Mouse (Mus musculus) cerebellum, adult 2 months (tissue): ENCODE measurements around the gene Pcgf2. TPM values are rescaled to one million over a fixed set of nuclear protein-coding genes. Genes with fewer than 3 reads are reported as not detected.

Experiments used
- DNase-seq, 2 experiments: peaks; one replicate each; pipeline ENCODE4 v3.0.0; 2021
- H3K27ac ChIP-seq: fragments of 200-500 bp; 2 replicates; pipeline ENCODE4 v1.5.1; 2012; ENCODE audit warnings: low read length, control low read depth, inconsistent platforms; ENCODE audit not compliant: insufficient read depth
- H3K27me3 ChIP-seq: fragments of 200-500 bp; 2 replicates; pipeline ENCODE4 v1.6.1; 2012; ENCODE audit warnings: inconsistent platforms, mild to moderate bottlenecking, low read length, moderate library complexity; ENCODE audit not compliant: control insufficient read depth, insufficient read depth
- H3K4me1 ChIP-seq: fragments of 200-500 bp; 2 replicates; pipeline ENCODE4 v1.6.1; 2011; ENCODE audit warnings: low read length; ENCODE audit not compliant: control insufficient read depth, insufficient read depth
- H3K4me3 ChIP-seq: fragments of 200-500 bp; replicated peaks from 2 replicates; pipeline ENCODE3; 2011; ENCODE audit warnings: mild to moderate bottlenecking, low read depth, low read length, control low read depth; ENCODE audit not compliant: insufficient read depth
- CTCF ChIP-seq: fragments of 200-500 bp; IDR thresholded peaks from 2 replicates; pipeline ENCODE4 v1.5.1; 2011; ENCODE audit warnings: low read depth, mild to moderate bottlenecking, control low read depth, low read length, moderate library complexity, borderline replicate concordance; ENCODE audit not compliant: insufficient read depth
- POLR2A ChIP-seq: fragments of 200-500 bp; IDR thresholded peaks from 2 replicates; pipeline ENCODE4 v1.6.1; 2011; ENCODE audit warnings: low read length, control low read depth, borderline replicate concordance; ENCODE audit not compliant: insufficient read depth
- WGBS: fragments of 180-500 bp; shearing (Covaris S2); methylation state at CpG from one replicate; pipeline ENCODE4 v1.1.7; 2018; 5-methylcytosine and 5-hydroxymethylcytosine counted together
- polyA plus RNA-seq: library from polyadenylated mRNA; depleted of rRNA; stranded (reverse); fragments of >200 nt; gene quantifications from 2 replicates; pipeline ENCODE4 v1.2.3, GENCODE M21; 2012

The Pcgf2 gene
- polyA plus RNA-seq, 1 experiment, result 54.3 TPM

DNA sequence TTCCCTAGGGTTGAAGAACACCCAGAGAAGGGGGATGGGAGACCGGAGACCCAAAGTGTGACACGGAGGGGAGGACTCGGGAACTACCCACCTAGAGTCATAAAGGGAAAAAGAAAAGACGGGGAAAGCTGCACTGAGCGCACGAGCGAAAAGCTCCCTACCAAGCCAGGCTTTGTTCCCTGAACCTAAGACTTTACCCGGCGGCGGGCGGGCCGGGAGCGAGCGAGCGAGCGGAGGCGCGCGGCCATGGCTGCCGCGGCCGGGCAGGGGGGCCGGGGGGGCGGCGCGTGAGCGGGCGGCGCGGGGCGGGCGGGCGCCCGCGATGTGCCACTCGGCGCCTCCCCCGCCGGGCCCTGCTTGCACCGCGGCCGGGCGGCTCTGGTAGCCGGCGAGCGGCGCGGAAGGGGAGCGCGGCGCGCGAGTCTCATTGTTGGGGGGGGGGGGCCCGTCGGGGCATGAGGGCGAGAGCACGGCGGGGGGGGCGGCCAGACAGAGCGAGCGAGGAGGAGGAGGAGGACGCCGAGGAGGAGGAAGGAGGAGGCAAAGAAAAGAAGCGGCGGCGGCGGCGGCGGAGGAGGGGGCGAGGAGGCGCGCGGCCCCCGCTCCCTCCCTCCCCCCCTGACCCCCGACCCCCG lies 37.3 kb downstream of the Pcgf2 start, which contains the start of gene Mllt6:
TSS of gene Mllt6 (plus strand) at position 522 of the 635 bp plus-strand sequence.
- no peaks in the 10 kb centered on the region for H3K27me3 ChIP-seq
- DNase-seq, result peak; percentile 80 to 86
- peak within 1 kb of the TSS; percentile 49 for H3K27ac ChIP-seq
- TF ChIP-seq POLR2A (0 out of 2 replicates have a peak, but pooled peaks have one; percentile 18), CTCF (no peak)
- H3K4me1 ChIP-seq, result peaks cover 15% of the 10 kb centered on the region
- peak within 1 kb of the TSS; percentile 91 for H3K4me3 ChIP-seq
- under 1% methylated on average over 40 of the region's 76 CpGs for WGBS

GRCm38 (mm10) chr11:97662207-97662892 lies 37.9 kb downstream of the Pcgf2 start:
- DNase-seq, result no peak
- Histone ChIP-seq H3K27me3 (no peaks in the 10 kb centered on the region), H3K4me3 (peak overlapping the region; percentile 73), H3K27ac (0 out of 2 replicates have a peak overlapping the region, but pooled peaks have one; percentile 49), H3K4me1 (peaks cover 16% of the 10 kb centered on the region)
- TF ChIP-seq POLR2A (no peak), CTCF (no peak)
- 5% methylated on average over 21 of the region's 21 CpGs for WGBS

DNA sequence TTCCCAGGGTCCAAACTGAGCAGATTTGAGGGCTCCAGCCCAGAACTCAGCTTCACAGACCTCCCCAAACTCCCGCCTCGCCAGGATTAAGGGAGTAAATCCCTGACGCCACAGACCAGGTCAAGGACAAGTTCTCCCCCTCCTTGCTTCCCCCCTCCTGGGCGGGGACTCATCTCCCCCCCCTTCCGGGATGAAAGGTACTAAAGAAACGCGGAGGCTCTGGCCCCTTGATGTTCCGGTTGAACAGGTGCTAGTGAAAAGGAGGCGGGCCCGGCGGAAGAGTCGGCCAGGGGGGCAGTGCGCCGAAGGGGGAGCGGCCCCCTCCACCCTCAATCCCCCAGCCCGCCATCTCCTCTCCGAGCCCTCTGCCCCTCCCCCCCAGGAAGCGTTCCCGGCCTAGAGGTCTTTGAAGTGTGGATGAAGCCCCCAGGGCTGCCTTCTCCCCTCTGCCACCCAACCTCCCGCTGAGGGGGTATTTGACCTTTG lies 38.6 kb downstream of the Pcgf2 start:
- Histone ChIP-seq H3K4me1 (peaks cover 16% of the 10 kb centered on the region), H3K27ac (no peak overlapping the region), H3K4me3 (peak overlapping the region; percentile 12), H3K27me3 (no peaks in the 10 kb centered on the region)
- 3% methylated on average over 20 of the region's 20 CpGs for WGBS
- DNase-seq, result peak; percentile 44 to 47
- no peak for TF ChIP-seq CTCF
- no peak for TF ChIP-seq POLR2A

- H3K27ac ChIP-seq, result peak overlapping the region; percentile 65
- H3K27me3 ChIP-seq, result no peaks in the 10 kb centered on the region
- TF ChIP-seq POLR2A, result no peak
- no peak for TF ChIP-seq CTCF
- H3K4me1 ChIP-seq, result peaks cover 15% of the 10 kb centered on the region
- DNase-seq, result peak in 1 of 2 experiments; percentile 26
- WGBS, result 13% methylated on average over 27 of the region's 27 CpGs
- H3K4me3 ChIP-seq, result peak overlapping the region; percentile 76
Measured at GRCm38 (mm10) chr11:97660734-97661647, 39.3 kb downstream of the Pcgf2 start.

DNA sequence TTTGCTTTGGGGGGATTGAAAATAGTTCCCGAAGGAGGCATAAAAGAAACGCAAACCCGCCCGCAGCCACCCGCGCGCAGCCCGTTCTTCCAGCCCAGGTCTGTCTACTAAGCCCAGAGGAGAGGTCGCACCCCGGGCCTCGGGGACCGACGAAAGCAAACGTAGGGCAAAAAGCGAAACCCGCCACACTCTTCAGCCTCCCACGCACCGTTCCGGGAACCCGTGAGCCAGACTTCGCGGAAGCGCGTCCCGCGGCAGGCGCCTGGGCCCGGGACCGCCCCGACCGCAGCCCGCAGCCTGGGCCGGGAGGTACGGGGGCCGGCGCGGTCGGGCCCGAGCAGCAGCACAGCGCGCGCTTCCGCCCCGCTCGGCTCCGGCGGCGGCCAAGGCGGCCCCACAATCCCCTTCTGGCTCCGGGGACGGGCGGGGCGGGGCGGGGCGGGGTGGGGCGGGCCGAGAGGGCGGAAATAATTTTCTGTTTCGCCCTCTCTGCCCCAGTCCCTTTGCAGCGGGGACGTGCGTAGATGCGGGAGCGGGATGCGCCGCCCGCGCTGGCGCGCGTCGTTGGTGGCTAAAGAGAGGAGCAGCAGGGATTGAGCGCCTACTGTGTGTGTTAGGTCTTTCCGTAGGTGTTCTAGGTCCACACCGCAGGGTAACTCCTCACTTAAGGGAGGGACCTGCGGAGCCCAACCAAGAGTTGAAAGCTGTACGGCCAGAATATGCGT lies 40.1 kb downstream of the Pcgf2 start:
- TF ChIP-seq CTCF (no peak), POLR2A (peak; percentile 41; the same call in 1 of the 2 replicates)
- under 1% methylated on average over 72 of the region's 78 CpGs for WGBS
- Histone ChIP-seq H3K4me3 (peak overlapping the region; percentile 76), H3K27ac (peak overlapping the region; percentile 71), H3K4me1 (peaks cover 15% of the 10 kb centered on the region), H3K27me3 (no peaks in the 10 kb centered on the region)
- peak; percentile 87 to 89 for DNase-seq

DNA sequence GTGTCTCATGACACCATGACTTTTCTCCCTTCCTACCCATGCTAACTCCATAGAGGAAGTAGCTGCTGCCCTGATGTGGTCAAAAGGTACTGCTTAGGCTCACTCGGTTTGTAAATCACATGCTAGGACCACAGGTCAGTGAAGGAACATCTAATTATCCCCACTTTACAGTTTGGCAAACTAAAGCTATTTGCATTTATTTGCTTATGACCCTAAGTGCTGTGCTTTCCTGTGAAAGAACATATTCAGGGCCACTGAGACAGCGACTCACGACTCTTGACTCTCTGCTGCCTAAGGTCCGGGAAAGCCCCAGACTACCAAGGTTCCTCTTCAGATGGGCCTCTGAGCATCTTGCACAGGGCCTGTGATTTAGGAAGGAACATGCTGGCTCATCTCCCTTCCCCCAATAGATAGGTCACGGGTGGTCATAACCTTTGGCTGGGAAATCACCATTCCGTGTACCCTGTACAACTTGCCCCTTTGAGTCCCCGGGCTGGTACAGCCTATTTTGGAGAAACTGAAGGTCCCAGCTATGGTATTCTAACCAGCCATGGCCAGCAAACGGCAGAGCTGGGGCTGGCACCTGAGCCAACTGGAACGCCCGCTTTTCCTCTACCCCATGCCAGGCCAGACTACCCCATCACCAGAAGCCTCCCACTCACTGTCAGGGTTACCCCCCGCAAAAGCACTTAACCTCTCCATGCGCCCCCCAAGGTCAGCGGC lies 40.9 kb downstream of the Pcgf2 start:
- peak overlapping the region; percentile 71 for H3K4me3 ChIP-seq
- 4% methylated on average over 13 of the region's 13 CpGs for WGBS
- no peak for DNase-seq
- peaks cover 15% of the 10 kb centered on the region for H3K4me1 ChIP-seq
- H3K27me3 ChIP-seq, result no peaks in the 10 kb centered on the region
- peak overlapping the region; percentile 71 for H3K27ac ChIP-seq
- TF ChIP-seq POLR2A, result no peak
- TF ChIP-seq CTCF, result no peak
